Mouse (Mus musculus) cerebellum, postnatal 36 days (tissue): ENCODE measurements around the gene P4ha1.

ENCODE experiments used
- DNase-seq, 2 experiments: peaks; one replicate each; pipeline ENCODE4 v3.0.0; 2021 to 2022; ENCODE audit warnings: mixed read lengths in 2 of 2

The P4ha1 gene

DNA sequence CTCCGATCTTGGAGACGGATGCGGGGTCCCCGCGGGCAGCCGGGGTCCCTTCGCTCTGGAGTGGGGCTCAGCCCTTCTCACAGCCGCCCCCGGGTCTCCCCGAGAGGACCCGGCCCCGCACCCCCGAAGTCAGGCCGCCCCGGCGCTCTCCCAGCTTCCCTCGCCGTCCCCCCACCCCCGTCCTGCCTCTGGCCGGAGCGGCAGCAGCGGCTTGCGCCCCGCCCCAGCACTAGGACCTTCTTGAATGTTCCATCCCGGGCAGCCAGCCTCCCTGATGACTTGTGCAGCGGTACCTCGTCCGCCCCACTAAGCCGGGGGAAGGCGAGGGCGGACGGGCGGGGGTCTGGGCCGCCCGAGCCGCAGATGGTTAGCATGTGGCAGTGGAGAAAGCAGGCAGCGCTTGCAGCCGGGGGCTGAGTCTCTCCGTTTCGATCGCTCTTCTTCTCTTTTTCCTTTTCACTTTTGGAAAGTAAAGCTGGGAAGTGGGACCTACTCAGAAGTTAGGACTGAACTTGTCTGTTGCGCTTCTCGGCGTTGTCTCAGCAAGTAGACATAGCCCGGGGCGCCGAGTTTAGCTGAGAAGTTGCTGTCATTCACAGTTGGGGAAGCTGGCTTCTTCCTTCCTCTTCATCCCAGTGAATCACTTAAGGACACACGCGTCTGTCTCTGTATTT is 529 bp downstream of the P4ha1 start:
- DNase-seq, result no peak

- DNase-seq, result no peak
These were observed 1.4 kb downstream of the P4ha1 start for GRCm38 (mm10) chr10:59324311-59325165.

DNA sequence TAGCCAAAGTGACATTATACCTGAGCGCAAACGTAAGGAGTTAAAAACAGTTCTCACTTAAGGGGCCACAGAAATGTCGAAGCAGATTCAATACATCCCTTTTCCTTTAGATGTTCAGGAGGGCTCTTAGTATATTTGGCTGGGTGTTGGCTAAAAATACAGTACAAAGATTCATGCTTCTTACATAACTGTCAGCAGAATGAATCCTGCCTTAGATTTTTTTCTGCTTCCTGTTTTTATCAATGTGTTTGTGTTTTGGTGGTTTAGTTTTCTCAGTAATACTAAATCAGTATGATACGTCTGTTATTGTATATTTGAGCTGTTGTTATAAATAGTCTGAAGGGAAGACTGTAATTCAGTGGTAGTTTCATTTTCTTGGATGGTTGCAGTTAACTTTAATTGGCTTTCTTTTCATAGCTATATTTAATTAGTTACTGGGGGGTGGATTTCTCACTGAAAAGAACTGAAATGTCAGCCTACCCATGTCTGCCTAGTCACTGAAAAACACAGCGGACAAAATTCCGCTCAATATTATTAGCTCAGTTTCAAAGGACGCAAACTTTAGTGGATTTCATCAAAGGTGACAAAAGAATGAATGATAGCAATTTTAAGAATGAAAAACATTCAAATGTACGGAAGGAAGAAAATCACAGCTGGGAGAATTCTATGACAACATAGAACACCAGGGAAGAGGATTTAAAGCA is 3.7 kb downstream of the P4ha1 start:
- DNase-seq, result no peak

DNA sequence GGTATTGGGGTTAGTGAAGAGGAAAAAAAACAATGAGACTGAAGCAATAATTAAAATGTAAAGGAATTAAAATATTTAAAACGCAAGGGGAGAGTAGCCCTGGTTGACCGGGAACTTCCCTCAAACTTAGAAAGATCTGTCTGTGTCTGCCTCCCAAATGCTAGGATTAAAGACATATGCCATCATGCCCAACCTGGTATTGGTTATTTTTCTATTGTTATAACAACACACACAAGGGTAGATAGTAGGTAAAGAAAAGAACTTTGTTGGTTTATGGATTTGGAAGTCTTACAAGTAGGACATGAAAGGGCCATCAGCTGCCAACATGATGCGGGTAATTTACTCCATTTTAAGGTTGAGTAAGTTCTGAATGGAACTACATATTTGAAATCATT is 4.2 kb downstream of the P4ha1 start:
- DNase-seq, result no peak

DNA sequence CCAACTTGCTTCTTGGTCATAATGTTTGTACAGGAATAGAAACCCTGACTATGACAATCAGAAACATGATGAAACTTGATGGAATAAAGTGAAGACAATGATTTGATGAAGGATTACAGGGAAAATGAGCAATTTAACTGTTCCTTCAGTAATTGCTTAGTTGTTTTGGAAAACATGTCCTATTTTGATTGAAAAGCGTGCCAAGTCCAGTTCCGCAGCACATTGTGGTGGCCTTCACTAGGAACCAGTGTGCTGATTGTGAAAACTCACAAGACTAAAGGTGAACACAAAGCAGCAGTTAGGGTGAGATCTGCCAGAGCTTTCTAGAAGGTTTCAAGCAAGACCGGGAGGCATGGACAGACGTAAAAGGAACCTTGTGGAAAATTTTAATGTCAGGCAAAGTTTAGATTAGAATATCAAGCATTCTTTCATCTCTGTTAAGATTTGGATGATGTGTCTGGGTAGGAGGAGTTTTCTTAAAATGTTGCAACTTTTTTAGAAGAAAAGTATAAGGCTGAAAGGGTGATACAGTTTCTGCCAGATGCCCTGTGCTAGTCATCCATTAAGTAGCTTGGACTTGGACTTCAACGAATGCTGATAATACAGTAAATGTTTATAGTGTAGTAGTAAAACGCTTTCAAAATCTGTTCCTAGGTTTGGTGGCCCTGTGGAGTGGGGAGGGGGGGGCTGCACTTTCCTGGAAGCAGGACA is 8.6 kb downstream of the P4ha1 start:
- DNase-seq, result no peak

GRCm38 (mm10) chr10:59333400-59333799 is 10.3 kb downstream of the P4ha1 start:
- no peak for DNase-seq

GRCm38 (mm10) chr10:59334899-59335798 is 12.1 kb downstream of the P4ha1 start:
- peak; percentile 41 to 53 for DNase-seq

DNA sequence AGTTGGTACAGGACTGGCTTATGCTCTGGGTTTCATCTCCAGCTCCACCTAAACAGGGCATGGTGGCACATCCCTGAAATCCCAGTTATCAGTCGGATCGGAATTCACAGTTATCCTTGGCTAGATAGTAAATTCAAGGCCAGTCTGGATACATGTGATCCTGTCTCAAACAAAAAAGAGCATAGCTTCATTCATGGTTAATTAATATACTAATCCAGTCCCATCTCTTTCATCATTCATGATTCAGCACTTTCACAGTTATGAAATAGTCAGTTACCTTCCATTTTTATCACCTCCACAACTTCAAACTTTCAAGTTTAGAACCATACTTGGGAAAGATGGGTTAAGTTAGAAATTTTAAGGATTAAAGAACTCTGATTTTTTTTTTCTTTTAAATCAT is 13.0 kb downstream of the P4ha1 start:
- no peak for DNase-seq

- no peak for DNase-seq
These were observed 23.5 kb downstream of the P4ha1 start for GRCm38 (mm10) chr10:59346560-59346959.

- no peak for DNase-seq
These were observed 25.1 kb downstream of the P4ha1 start for GRCm38 (mm10) chr10:59348200-59348599.

DNA sequence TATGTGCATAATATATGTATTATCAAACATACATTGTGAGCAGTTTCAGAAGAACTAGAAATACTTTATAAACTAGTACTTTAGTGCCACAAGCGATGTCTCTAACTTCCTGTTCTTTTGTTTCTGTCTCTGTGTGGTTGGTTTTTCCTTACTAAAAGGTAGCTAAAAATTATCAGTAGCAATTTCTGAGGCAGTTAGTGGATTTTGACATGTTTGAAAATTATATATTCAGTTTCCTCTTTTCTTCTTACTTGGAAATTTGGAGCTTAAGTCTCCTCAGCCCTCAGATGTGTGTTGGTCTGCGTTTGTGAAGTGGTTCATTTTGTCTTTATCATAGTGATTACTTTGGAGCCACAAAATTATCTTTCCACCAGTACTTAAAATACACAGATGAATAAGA is 26.4 kb downstream of the P4ha1 start:
- DNase-seq, result no peak

- no peak for DNase-seq
These were observed 30.0 kb downstream of the P4ha1 start for GRCm38 (mm10) chr10:59353065-59353464.

GRCm38 (mm10) chr10:59354120-59354519 is 31.0 kb downstream of the P4ha1 start:
- DNase-seq, result no peak

DNA sequence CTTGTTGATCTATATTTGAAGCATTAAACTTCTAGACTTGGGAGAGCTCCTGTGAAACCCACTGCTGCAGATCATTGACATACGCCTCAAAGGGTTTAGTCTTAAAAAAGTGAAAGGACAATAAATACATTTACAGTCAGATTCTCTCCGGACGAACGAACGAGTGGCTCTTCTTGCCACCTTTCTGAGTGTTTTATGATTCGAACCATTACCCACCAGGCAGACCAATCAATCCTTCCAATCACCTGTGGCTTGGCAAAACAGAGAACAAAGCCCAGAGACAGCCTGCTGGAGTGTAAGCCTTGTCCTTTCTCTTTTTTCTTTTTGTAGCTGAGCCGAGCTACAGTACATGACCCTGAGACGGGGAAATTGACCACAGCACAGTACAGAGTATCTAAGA is 31.9 kb downstream of the P4ha1 start:
- no peak for DNase-seq

GRCm38 (mm10) chr10:59358744-59359143 is 35.6 kb downstream of the P4ha1 start:
- no peak for DNase-seq

DNA sequence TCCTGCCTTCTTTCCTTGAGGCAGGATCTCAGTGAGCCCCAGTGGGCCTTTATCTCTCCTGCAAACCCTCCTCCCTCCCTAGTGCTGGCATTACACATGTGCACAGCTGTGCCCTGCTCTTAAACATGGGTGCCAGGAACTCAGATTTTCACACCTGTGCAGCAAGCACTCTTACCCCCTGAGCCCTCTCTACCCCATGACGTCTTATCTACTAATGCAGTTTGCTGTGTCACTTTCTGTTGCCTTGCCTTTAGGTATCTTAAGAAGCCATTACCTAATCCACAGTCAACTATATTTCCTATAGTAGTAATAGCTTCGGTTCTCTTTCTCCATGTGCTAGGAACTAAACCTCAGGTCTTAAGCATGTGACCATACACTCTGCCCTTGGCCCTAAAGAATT is 40.1 kb downstream of the P4ha1 start:
- DNase-seq, result no peak

DNA sequence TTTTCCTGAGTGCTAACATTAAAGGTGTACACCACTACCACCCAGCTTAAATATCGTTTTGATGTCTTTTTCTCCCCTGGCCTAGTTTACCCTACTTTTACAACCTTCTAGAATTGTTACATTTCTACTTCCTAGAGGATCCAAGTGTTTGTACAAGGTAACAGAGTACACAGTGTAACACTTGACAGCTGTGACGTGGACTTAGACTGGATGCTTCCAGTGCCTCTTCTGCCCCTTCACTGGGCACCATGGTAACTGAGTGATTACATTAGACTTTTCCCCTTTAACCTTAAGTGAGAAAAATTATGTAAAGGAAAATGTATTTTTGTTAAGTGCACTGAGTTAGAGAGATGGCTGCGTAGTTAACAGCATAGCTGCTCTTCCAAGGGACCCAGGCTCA is 41.5 kb downstream of the P4ha1 start:
- no peak for DNase-seq

DNA sequence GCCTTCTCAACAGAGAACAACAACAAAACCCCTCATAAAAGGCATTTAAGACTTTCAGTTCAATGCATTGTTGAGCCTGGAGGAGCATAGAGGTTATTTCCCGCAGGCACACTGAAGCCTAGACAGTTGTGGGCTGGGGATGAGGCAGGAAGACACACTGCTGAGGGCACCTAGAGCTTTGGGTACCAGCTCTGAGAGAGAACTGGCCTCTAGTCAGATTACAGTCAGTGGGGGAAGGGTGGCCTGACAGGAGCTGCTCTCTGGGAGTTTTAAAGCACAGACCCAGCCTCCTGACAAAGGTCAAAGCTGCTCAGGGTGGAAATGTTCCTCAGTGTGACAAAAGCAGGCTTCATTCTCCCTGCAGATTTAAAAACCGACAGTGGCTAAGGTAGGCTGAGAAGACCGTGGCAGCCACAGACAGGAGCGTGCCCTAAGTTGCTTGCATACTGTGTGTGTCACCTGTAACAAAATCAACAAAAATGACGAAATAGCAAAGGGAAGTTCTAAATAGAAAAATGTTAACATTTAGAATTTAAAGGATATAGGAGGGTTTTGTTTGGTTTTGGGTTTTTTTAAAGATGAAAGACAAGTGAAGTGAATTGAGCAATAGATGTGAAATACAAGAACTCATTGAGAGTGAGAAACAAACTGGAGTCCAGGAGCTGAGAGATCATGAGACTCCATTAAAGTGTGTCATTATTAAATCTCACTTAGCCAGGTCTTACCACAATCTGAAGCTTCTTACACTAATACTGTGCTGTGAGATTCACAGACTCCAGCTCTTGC is 42.9 kb downstream of the P4ha1 start:
- DNase-seq, result no peak

GRCm38 (mm10) chr10:59366746-59367145 is 43.6 kb downstream of the P4ha1 start:
- DNase-seq, result no peak

DNA sequence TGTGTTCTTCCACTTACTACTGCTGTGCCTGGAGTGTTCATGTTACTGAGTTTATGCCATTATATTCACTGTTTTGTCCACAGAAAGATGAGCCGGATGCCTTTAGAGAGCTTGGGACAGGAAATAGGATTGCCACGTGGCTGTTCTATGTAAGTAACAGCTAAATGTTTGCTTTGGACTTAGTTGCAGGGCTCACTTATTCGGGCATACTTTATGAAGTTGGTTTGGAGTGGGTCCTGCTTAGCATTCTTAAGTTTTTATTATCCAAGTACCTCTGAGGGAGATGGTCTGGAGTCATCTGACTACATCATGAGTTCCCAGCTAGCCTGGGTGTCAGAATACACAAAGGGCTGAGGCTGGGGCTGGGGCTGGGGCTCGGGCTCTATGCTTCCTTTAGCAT is 44.1 kb downstream of the P4ha1 start:
- DNase-seq, result no peak

GRCm38 (mm10) chr10:59368729-59369128 is 45.6 kb downstream of the P4ha1 start:
- no peak for DNase-seq
